Mouse (Mus musculus): ENCODE data around the gene Klhdc2. TPM values are rescaled to one million over a fixed set of nuclear protein-coding genes. Genes with fewer than 3 reads are reported as not detected.

Klhdc2 gene
- polyA plus RNA-seq, 1 experiment from 2014 or later = 87.2 TPM

DNA sequence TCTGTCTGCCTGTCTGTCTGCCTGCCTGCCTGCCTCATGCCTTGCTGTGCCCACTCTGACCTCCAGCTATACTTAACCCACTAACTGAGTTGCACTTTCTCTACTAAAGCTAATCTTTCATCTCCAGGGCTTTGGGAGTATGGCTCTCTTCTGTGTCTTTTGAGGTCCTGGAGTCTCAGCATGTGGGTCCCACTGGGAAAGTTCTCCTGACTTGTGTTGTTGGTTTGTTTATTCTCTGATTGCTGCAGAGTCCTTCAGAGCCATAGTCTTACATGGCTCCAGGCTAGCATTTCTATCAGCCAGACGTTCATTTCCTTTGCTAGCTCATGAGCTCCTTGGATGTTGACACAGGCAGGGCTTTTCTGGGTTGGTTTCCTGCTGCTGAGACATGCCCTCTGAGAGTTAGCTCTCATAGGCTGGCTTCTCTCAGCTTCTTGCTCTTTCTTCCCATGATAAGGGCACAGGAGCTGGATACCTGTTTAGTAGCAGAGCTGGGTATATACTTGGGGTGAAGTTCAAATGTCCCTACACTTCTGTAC lies 16.5 kb upstream of the Klhdc2 start:
- 21% methylated on average over 1 of the region's 1 CpGs for WGBS
- Histone ChIP-seq H3K4me1 (ENCODE audit: control insufficient read depth, insufficient read depth, low read length) (no peaks in the 10 kb centered on the region), H3K27me3 (ENCODE audit: control insufficient read depth, insufficient read depth, low read length) (no peaks in the 10 kb centered on the region), H3K4me2 (ENCODE audit: low read depth, low read length) (no peak overlapping the region), H3K9me3 (replicated peaks; ENCODE audit: control insufficient read depth, low read length) (no peaks in the 10 kb centered on the region), H3K4me3 (replicated peaks; ENCODE audit: low read length) (no peak overlapping the region), H3K9ac (ENCODE audit: low read length) (no peak overlapping the region), H3K36me3 (ENCODE audit: control insufficient read depth, insufficient read depth, low read length) (no peaks in the 10 kb centered on the region), H3K27ac (ENCODE audit: low read length) (no peak overlapping the region)
- ATAC-seq (ENCODE audit: insufficient read depth, low FRiP score) = no peak; the same call in 1 of the 2 replicates

- ATAC-seq (ENCODE audit: insufficient read depth, low FRiP score) = no peak
- no peaks in the 10 kb centered on the region for H3K9me3 ChIP-seq (replicated peaks; ENCODE audit: control insufficient read depth, low read length)
- no peaks in the 10 kb centered on the region for H3K27me3 ChIP-seq (ENCODE audit: control insufficient read depth, insufficient read depth, low read length)
- H3K4me2 ChIP-seq (ENCODE audit: low read depth, low read length) = no peak overlapping the region
- no peak overlapping the region for H3K4me3 ChIP-seq (replicated peaks; ENCODE audit: low read length)
- H3K27ac ChIP-seq (ENCODE audit: low read length) = no peak overlapping the region
- no peaks in the 10 kb centered on the region for H3K36me3 ChIP-seq (ENCODE audit: control insufficient read depth, insufficient read depth, low read length)
- no peak overlapping the region for H3K9ac ChIP-seq (ENCODE audit: low read length)
- 94% methylated on average over 3 of the region's 3 CpGs for WGBS
- no peaks in the 10 kb centered on the region for H3K4me1 ChIP-seq (ENCODE audit: control insufficient read depth, insufficient read depth, low read length)
Measured at GRCm38 (mm10) chr12:69280915-69281314, 15.6 kb upstream of the Klhdc2 start.

DNA sequence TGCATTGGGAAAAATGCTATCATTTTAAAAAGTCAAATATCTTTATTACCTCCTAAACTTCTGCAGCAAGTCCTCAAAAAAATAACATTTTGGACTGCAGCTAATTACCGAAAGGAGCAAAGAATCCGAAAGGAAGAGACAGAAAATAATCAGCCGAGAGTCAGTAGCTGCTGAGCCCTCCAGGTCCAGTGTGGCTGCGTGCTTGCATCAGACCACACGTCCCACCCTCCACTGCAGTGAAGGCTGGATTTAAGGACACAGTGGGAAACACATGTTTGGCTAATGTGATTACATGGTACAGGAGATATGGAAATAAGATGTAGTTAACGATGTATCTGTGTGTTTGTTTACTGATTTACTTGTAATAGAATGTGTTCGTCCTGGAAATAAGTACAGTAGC lies 13.3 kb upstream of the Klhdc2 start:
- WGBS = 86% methylated on average over 7 of the region's 7 CpGs
- Histone ChIP-seq H3K9ac (ENCODE audit: low read length) (no peak overlapping the region), H3K4me2 (ENCODE audit: low read depth, low read length) (no peak overlapping the region), H3K9me3 (replicated peaks; ENCODE audit: control insufficient read depth, low read length) (no peaks in the 10 kb centered on the region), H3K36me3 (ENCODE audit: control insufficient read depth, insufficient read depth, low read length) (no peaks in the 10 kb centered on the region), H3K27ac (ENCODE audit: low read length) (no peak overlapping the region), H3K4me1 (ENCODE audit: control insufficient read depth, insufficient read depth, low read length) (no peaks in the 10 kb centered on the region), H3K27me3 (ENCODE audit: control insufficient read depth, insufficient read depth, low read length) (no peaks in the 10 kb centered on the region), H3K4me3 (replicated peaks; ENCODE audit: low read length) (no peak overlapping the region)
- no peak for ATAC-seq (ENCODE audit: insufficient read depth, low FRiP score)

DNA sequence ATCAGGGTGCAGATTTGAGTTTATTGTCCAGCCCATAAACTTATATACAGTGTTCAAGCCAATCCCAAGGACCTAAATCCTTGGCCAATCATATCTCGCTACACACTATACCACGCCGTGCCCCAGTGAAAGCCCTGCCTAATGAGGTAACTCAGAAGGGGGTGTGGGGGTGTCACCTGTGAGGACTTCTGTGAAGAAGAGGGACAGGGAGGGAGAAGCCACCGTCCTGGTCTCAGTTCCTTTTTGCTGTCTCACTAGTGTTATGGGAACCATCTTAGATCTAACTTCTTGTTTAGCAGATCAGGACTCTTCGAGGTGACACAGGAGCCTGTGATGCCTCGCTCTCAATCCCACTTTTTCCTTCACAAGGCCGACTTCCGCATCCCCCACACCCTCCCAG lies 8.9 kb upstream of the Klhdc2 start:
- no peaks in the 10 kb centered on the region for H3K36me3 ChIP-seq (ENCODE audit: control insufficient read depth, insufficient read depth, low read length)
- H3K9ac ChIP-seq (ENCODE audit: low read length) = no peak overlapping the region
- no peaks in the 10 kb centered on the region for H3K4me1 ChIP-seq (ENCODE audit: control insufficient read depth, insufficient read depth, low read length)
- no peak for ATAC-seq (ENCODE audit: insufficient read depth, low FRiP score)
- H3K27ac ChIP-seq (ENCODE audit: low read length) = no peak overlapping the region
- no peak overlapping the region for H3K4me3 ChIP-seq (replicated peaks; ENCODE audit: low read length)
- H3K27me3 ChIP-seq (ENCODE audit: control insufficient read depth, insufficient read depth, low read length) = no peaks in the 10 kb centered on the region
- H3K4me2 ChIP-seq (ENCODE audit: low read depth, low read length) = no peak overlapping the region
- no peaks in the 10 kb centered on the region for H3K9me3 ChIP-seq (replicated peaks; ENCODE audit: control insufficient read depth, low read length)
- WGBS = 87% methylated on average over 8 of the region's 8 CpGs

DNA sequence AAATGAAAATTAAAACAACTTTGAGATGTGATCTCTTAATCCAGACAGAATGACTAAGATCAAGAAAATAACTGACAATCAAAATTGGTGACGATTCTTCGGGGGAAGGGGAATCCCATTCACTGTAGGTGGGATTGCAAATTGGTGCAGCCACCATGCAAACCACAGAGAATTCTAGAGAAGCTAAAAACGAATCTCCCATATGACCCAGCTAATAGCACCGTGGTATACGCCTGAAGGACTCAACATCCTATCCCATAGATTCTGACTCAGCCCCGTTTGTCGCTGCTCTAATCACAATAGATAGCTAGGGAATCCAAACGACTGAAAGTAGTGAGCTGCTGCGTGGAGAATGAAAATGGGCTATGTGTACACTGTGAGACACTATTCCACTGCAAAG lies 7.8 kb upstream of the Klhdc2 start:
- Histone ChIP-seq H3K27me3 (ENCODE audit: control insufficient read depth, insufficient read depth, low read length) (no peaks in the 10 kb centered on the region), H3K9me3 (replicated peaks; ENCODE audit: control insufficient read depth, low read length) (no peaks in the 10 kb centered on the region), H3K4me1 (ENCODE audit: control insufficient read depth, insufficient read depth, low read length) (no peaks in the 10 kb centered on the region), H3K36me3 (ENCODE audit: control insufficient read depth, insufficient read depth, low read length) (no peaks in the 10 kb centered on the region), H3K4me2 (ENCODE audit: low read depth, low read length) (no peak overlapping the region), H3K27ac (ENCODE audit: low read length) (no peak overlapping the region), H3K9ac (ENCODE audit: low read length) (no peak overlapping the region), H3K4me3 (replicated peaks; ENCODE audit: low read length) (no peak overlapping the region)
- WGBS = 75% methylated on average over 9 of the region's 9 CpGs
- ATAC-seq (ENCODE audit: insufficient read depth, low FRiP score) = no peak

- no peaks in the 10 kb centered on the region for H3K9me3 ChIP-seq (replicated peaks; ENCODE audit: control insufficient read depth, low read length)
- 87% methylated on average over 6 of the region's 6 CpGs for WGBS
- 0 out of 2 replicates have a peak, but pooled peaks cover 3% of the 10 kb centered on the region for H3K4me1 ChIP-seq (ENCODE audit: control insufficient read depth, insufficient read depth, low read length)
- H3K27ac ChIP-seq (ENCODE audit: low read length) = no peak overlapping the region
- no peak for ATAC-seq (ENCODE audit: insufficient read depth, low FRiP score)
- H3K4me2 ChIP-seq (ENCODE audit: low read depth, low read length) = no peak overlapping the region
- H3K27me3 ChIP-seq (ENCODE audit: control insufficient read depth, insufficient read depth, low read length) = no peaks in the 10 kb centered on the region
- H3K36me3 ChIP-seq (ENCODE audit: control insufficient read depth, insufficient read depth, low read length) = no peaks in the 10 kb centered on the region
- H3K9ac ChIP-seq (ENCODE audit: low read length) = no peak overlapping the region
- no peak overlapping the region for H3K4me3 ChIP-seq (replicated peaks; ENCODE audit: low read length)
Measured at GRCm38 (mm10) chr12:69292401-69292800, 4.1 kb upstream of the Klhdc2 start.

GRCm38 (mm10) chr12:69293815-69294214 lies 2.7 kb upstream of the Klhdc2 start:
- Histone ChIP-seq H3K9ac (ENCODE audit: low read length) (no peak overlapping the region), H3K4me3 (replicated peaks; ENCODE audit: low read length) (no peak overlapping the region), H3K27ac (ENCODE audit: low read length) (no peak overlapping the region), H3K36me3 (ENCODE audit: control insufficient read depth, insufficient read depth, low read length) (no peaks in the 10 kb centered on the region), H3K4me1 (ENCODE audit: control insufficient read depth, insufficient read depth, low read length) (peaks cover 14% of the 10 kb centered on the region), H3K27me3 (ENCODE audit: control insufficient read depth, insufficient read depth, low read length) (no peaks in the 10 kb centered on the region), H3K4me2 (ENCODE audit: low read depth, low read length) (no peak overlapping the region), H3K9me3 (replicated peaks; ENCODE audit: control insufficient read depth, low read length) (no peaks in the 10 kb centered on the region)
- 46% methylated on average over 2 of the region's 2 CpGs for WGBS
- no peak for ATAC-seq (ENCODE audit: insufficient read depth, low FRiP score)

GRCm38 (mm10) chr12:69294936-69295335 lies 1.5 kb upstream of the Klhdc2 start:
- ATAC-seq (ENCODE audit: insufficient read depth, low FRiP score) = no peak
- no peaks in the 10 kb centered on the region for H3K27me3 ChIP-seq (ENCODE audit: control insufficient read depth, insufficient read depth, low read length)
- 81% methylated on average over 2 of the region's 2 CpGs for WGBS
- peaks cover 21% of the 10 kb centered on the region for H3K4me1 ChIP-seq (ENCODE audit: control insufficient read depth, insufficient read depth, low read length)
- no peaks in the 10 kb centered on the region for H3K36me3 ChIP-seq (ENCODE audit: control insufficient read depth, insufficient read depth, low read length)
- H3K9me3 ChIP-seq (replicated peaks; ENCODE audit: control insufficient read depth, low read length) = no peaks in the 10 kb centered on the region
- no peak overlapping the region for H3K9ac ChIP-seq (ENCODE audit: low read length)
- no peak overlapping the region for H3K4me2 ChIP-seq (ENCODE audit: low read depth, low read length)
- no peak overlapping the region for H3K27ac ChIP-seq (ENCODE audit: low read length)
- no peak overlapping the region for H3K4me3 ChIP-seq (replicated peaks; ENCODE audit: low read length)

GRCm38 (mm10) chr12:69295651-69296050 lies 830 bp upstream of the Klhdc2 start:
- Histone ChIP-seq H3K4me2 (ENCODE audit: low read depth, low read length) (peak overlapping the region; percentile 81), H3K9ac (ENCODE audit: low read length) (peak overlapping the region; percentile 92), H3K4me3 (replicated peaks; ENCODE audit: low read length) (peak overlapping the region; percentile 82)

More at GRCm38 (mm10) chr12:69295651-69296050, 830 bp upstream of the Klhdc2 start:
- 79% methylated on average over 4 of the region's 4 CpGs for WGBS
- Histone ChIP-seq H3K9me3 (replicated peaks; ENCODE audit: control insufficient read depth, low read length) (no peaks in the 10 kb centered on the region), H3K4me1 (ENCODE audit: control insufficient read depth, insufficient read depth, low read length) (peaks cover 21% of the 10 kb centered on the region), H3K36me3 (ENCODE audit: control insufficient read depth, insufficient read depth, low read length) (no peaks in the 10 kb centered on the region), H3K27me3 (ENCODE audit: control insufficient read depth, insufficient read depth, low read length) (no peaks in the 10 kb centered on the region), H3K27ac (ENCODE audit: low read length) (no peak overlapping the region)
- no peak for ATAC-seq (ENCODE audit: insufficient read depth, low FRiP score)

Measured in stomach, embryonic 16.5 days (tissue).